Mouse (Mus musculus) layer of hippocampus, adult 18-20 months (tissue): ENCODE results near the gene Smoc2. TPM values are rescaled to one million over a fixed set of nuclear protein-coding genes. Genes with fewer than 3 reads are reported as not detected.

ENCODE experiments used
- DNase-seq, 2 experiments: peaks; one replicate each; pipeline ENCODE4 v3.0.0; 2022; ENCODE audit warnings: low spot score in 2 of 2
- total RNA-seq, 2 experiments: library from RNA; stranded (reverse); gene quantifications; 2 replicates each; pipeline ENCODE4 v1.2.3; 2021

Smoc2 gene
- total RNA-seq, 2 experiments from 2014 or later: 30.2 to 31.2 TPM

- no peak for DNase-seq
Observed at GRCm38 (mm10) chr17:14345556-14345955, 66.2 kb downstream of the Smoc2 start.

GRCm38 (mm10) chr17:14346891-14347290, 67.6 kb downstream of the Smoc2 start:
- DNase-seq: no peak

- no peak for DNase-seq
Observed at GRCm38 (mm10) chr17:14349086-14349814, 69.9 kb downstream of the Smoc2 start.

GRCm38 (mm10) chr17:14353219-14354079, 74.1 kb downstream of the Smoc2 start:
- no peak for DNase-seq

DNA sequence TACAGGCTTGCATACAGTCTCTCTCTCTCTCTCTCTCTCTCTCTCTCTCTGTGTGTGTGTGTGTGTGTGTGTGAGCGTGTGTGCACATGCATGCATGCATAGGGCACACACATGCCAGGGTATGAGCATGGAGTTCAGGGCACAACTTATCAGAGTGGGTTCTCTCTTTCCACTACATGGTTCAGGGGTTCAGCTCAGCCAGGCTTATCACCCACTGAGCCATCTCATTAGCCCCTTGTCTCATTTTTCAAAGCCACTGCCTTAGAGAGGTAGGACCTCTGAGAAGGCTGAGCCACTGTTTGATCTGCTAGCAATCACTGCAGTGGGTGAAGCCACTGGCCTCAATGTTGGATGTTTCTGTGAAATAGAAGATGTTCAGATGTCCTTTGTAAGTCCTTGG, 82.2 kb downstream of the Smoc2 start:
- no peak for DNase-seq

DNA sequence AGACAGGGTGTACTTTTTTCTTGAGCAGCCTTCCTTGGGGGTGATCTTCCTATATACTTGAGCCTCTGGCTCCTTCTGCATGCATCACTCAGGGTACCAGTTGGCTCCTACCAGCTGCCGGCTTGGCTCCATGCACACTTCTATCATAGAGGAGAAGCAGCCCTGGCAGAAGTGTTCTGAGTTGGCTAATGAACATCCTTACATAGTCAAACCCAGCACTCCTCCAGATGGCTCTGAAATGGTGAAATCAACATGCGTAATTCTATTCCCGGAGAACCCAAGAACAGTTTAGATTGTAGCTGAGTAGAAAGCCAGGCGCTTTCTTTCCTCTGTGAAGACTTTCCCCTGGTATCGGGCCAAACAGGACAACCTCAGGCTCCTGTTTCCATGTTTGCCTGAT, 91.2 kb downstream of the Smoc2 start:
- peak; percentile 56 to 82 for DNase-seq

GRCm38 (mm10) chr17:14371606-14372005, 92.3 kb downstream of the Smoc2 start:
- peak in 1 of 2 experiments; percentile 28 for DNase-seq

GRCm38 (mm10) chr17:14372324-14373145, 93.2 kb downstream of the Smoc2 start:
- DNase-seq: peak; percentile 30 to 47

DNA sequence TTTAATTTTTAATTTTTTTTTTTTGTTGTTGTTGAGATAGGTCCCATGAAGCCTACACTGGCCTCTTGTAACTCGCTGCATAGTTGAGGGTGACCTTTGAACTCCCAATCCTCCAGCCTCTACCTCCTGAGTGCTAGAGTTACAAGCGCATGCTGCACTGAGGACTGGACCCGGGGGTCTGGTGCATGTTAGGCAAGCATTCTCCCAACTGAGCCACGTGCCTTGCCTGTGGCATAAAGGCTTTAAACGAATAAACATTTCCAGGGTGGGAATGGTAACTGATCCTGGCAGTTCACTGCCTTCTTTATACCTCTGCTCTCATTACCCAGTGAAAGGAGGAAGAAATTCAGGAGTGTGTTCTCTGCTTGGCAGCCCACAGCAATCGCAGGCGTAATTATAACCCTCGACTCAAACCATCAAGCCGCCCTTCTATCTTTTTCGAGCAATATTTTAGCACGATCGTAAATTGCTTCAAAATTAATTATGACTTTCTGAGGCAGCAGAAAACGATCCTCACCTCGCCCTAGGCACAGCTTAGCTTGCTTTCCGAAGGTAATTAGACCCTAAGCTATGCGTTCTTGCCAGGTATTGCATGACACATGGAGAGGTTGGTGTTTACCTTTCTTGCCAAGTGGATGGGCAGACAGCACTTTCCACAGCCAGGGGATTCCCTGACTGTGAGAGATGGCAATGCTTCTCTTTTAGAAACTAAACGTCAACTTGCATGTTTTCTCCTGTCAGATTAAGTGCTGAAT, 99.6 kb downstream of the Smoc2 start:
- DNase-seq: no peak

DNA sequence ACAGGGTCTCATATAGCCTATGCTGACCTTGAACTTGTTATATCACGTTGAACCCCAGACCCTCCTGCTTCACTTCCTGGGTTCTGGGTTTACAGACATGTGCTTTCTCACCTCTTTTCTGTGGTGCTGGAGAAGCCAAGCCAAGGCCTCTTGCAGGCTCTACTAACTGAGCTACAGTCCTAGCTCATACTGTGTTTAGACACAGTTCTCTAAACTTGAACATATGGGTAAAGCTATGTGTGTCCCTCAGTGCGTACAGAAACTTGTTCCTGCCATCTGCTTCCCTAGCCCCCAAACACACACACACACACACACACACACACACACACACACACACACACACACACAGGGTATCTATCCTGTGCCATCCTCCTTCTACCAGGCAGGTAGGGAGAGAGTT, 100.2 kb downstream of the Smoc2 start:
- no peak for DNase-seq

GRCm38 (mm10) chr17:14379966-14380365, 100.7 kb downstream of the Smoc2 start:
- DNase-seq: no peak

DNA sequence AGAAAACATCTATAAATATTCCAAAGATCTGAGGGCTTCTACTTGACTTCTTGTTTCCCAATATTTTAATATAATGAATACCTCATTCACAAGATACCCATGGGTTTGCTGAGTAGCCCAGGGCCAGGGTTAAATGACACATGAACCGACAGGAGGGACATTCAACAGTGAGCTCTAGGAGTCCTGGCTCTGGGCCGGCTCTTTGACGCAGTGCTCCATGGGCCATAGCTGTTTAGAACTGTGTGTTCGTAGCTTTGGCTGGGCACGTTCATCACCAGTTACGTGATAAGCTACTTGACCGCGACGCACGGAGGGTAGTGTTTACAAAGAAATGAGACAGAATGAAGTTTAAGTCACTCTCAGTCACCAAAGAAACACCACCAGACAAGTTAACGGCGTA, 101.2 kb downstream of the Smoc2 start:
- no peak for DNase-seq

DNA sequence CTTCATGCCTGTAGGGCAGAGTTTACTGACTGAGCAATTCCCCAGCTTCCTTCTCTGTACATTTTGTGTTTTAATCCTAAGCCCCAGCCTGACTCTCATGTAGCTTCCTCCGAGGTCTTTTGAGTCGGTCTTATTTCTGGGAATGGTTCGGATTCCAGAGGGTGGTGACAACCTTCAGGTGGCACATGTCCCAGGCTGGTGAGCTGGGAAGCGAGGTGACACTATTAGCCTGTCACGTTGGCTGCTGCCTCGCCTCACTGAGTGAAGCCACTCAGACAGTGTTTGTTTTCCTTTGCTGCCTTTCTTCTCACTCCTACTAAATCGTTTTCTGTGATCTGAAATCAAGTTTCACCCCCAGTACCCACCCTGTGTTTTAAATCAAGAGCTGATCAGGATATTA, 102.2 kb downstream of the Smoc2 start:
- no peak for DNase-seq

DNA sequence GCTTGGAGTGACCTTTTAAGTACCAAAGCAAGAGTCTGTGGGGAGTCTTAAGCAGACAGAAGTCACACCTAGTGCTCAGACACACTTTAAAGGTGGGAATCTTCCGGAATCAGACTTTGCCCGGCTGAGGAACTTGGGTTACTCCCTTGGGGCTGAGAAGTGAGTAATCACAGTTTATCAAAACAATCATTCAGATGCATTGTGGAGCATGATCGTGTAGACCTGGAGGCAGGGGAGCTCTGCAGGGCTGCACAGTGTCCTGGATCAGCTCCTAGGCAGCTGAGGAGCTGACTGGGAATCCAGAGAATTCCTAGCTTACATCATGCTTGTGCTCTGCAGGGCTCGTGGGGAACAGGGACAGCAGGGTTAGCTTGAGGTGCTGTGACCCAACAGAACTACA, 104.7 kb downstream of the Smoc2 start:
- DNase-seq: no peak

GRCm38 (mm10) chr17:14384980-14385379, 105.7 kb downstream of the Smoc2 start:
- no peak for DNase-seq

GRCm38 (mm10) chr17:14387261-14387660, 108.0 kb downstream of the Smoc2 start:
- DNase-seq: no peak

GRCm38 (mm10) chr17:14392443-14392842, 113.1 kb downstream of the Smoc2 start:
- no peak for DNase-seq

DNA sequence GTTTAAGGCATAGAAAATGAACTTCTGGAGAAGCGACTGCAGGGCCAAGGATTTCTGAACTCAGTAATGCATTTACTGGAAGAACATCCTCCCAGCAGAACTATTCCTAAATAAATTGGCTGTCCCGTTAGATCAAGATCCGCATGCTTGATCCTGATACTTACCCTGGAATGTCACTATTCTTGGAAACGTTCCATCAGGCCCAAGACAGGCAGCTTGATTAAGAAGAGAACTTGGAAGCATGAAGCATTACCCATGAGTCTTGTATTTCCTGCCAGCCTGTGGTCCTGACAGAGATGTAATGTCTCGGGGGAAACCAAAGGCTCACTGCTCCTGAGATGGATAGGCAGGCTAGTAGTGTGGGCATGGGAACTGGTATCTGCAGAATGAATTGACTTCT, 115.6 kb downstream of the Smoc2 start:
- no peak for DNase-seq

- no peak for DNase-seq
Observed at GRCm38 (mm10) chr17:14397456-14397855, 118.2 kb downstream of the Smoc2 start.

- DNase-seq: no peak
Observed at GRCm38 (mm10) chr17:14398650-14399424, 119.5 kb downstream of the Smoc2 start.
